Mouse (Mus musculus): ENCODE measurements around the gene Syn1.

Syn1 gene

GRCm38 (mm10) chrX:20862105-20863065 lies 58.4 kb downstream of the Syn1 start:
- DNase-seq (ENCODE audit: low spot score in 2 of 2) = no peak

- no peak for DNase-seq (ENCODE audit: low spot score in 2 of 2)
These were observed 59.2 kb downstream of the Syn1 start for GRCm38 (mm10) chrX:20861453-20862104.

- no peak for DNase-seq (ENCODE audit: low spot score in 2 of 2)
These were observed 67.0 kb downstream of the Syn1 start for GRCm38 (mm10) chrX:20853794-20854193.

GRCm38 (mm10) chrX:20848256-20848984 lies 72.4 kb downstream of the Syn1 start:
- DNase-seq (ENCODE audit: low spot score in 2 of 2) = peak; percentile 66 to 84

- no peak for DNase-seq (ENCODE audit: low spot score in 2 of 2)
These were observed 73.0 kb downstream of the Syn1 start for GRCm38 (mm10) chrX:20847816-20848215.

GRCm38 (mm10) chrX:20847232-20847631 lies 73.6 kb downstream of the Syn1 start:
- no peak for DNase-seq (ENCODE audit: low spot score in 2 of 2)

GRCm38 (mm10) chrX:20828934-20829333 lies 91.9 kb downstream of the Syn1 start:
- DNase-seq (ENCODE audit: low spot score in 2 of 2) = peak; percentile 15 to 43

GRCm38 (mm10) chrX:20819708-20820426 lies 100.9 kb downstream of the Syn1 start:
- DNase-seq (ENCODE audit: low spot score in 2 of 2) = peak in 1 of 2 experiments; percentile 14

- peak; percentile 62 to 77 for DNase-seq (ENCODE audit: low spot score in 2 of 2)
These were observed 101.6 kb downstream of the Syn1 start for GRCm38 (mm10) chrX:20819204-20819628.

GRCm38 (mm10) chrX:20816974-20817373 lies 103.8 kb downstream of the Syn1 start:
- DNase-seq (ENCODE audit: low spot score in 2 of 2) = peak in 1 of 2 experiments; percentile 5
